Mouse (Mus musculus) myocyte (in vitro differentiated cells): Measurements from ENCODE around the gene Nccrp1.

Source experiments
- E2F4 ChIP-seq: IDR thresholded peaks from one replicate; pipeline ENCODE4 v1.6.1; 2011; ENCODE audit warnings: mild to moderate bottlenecking, control low read depth, moderate library complexity; ENCODE audit not compliant: insufficient read depth
- MYOD1 ChIP-seq, 3 experiments: IDR thresholded peaks; one replicate each; pipeline ENCODE4 v1.6.1; 2011; ENCODE audit warnings: control low read depth in 2 of 3, low read depth in 2 of 3, mild to moderate bottlenecking in 2 of 3, moderate library complexity in 1 of 3; ENCODE audit not compliant: insufficient read length in 2 of 3, control insufficient read depth in 1 of 3

GRCm38 (mm10) chr7:28560856-28561255, 13.8 kb upstream of the Nccrp1 start:
- TF ChIP-seq MYOD1 (IDR thresholded peaks at IDR 0.05; ENCODE audit: control insufficient read depth in 1 of 3, insufficient read length in 2 of 3, low read depth in 2 of 3): no peak
- TF ChIP-seq E2F4: no peak
